8 mouse cellular contexts compared by ENCODE assay signal in the genomic region with DNA sequence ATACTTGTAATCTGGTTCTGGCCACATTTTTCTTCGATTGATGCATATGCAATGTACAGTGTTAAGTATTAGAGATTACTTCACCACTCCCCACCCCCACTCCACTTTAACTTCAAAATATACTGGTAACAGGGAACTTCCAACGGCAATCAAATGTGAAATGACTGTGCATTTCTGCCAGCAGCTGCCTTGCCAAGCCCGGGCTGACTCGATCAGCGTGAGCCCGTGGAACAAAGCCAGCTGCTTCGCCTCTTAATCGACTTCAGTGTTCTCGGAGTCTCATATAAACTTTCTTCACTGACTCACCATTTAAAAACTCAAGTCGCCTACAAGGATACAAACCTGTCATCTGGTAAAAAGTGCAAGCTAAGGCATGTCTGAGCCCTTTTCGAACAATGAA.
A peak's percentile ranks its signal among the peaks of the same experiment; 100 is the strongest.
DNase-seq lines count a peak whose midpoint lies in the region; ATAC-seq and TF ChIP-seq lines count a peak whose summit lies in the region.

No protein-coding gene starts in this region.

- TF ChIP-seq EP300 in lung, postnatal 0 days (IDR thresholded peaks at IDR 0.05), result no peak

- no peaks in the 10 kb centered on the region for H3K27me3 ChIP-seq in kidney, embryonic 15.5 days
- H3K27me3 ChIP-seq in lung, postnatal 0 days (replicated peaks; ENCODE audit: insufficient read depth, low read length), result no peaks in the 10 kb centered on the region

- no peaks in the 10 kb centered on the region for H3K36me3 ChIP-seq in kidney, embryonic 15.5 days
- no peaks in the 10 kb centered on the region for H3K36me3 ChIP-seq in lung, postnatal 0 days (ENCODE audit: insufficient read depth, low read length)

- H3K4me2 ChIP-seq in kidney, embryonic 15.5 days, result no peak overlapping the region
- peak overlapping the region; percentile 12; the same call in 1 of the 2 replicates for H3K4me2 ChIP-seq in lung, postnatal 0 days (replicated peaks; ENCODE audit: low read depth, low read length)

- H3K9me3 ChIP-seq in kidney, embryonic 15.5 days (replicated peaks), result no peaks in the 10 kb centered on the region
- H3K9me3 ChIP-seq in lung, postnatal 0 days (ENCODE audit: low read length), result no peaks in the 10 kb centered on the region

- DNase-seq in kidney, postnatal 10 days, result peak; percentile 48
- peak; percentile 72 for DNase-seq in brain, adult 2 months (ENCODE audit: low read depth, low spot score)
- peak; percentile 41 to 47 for DNase-seq in frontal cortex, postnatal 36 days (ENCODE audit: low spot score in 2 of 2)
- DNase-seq in kidney, postnatal 25 days, result peak; percentile 5 to 39
- DNase-seq in lung, postnatal 0 days (ENCODE audit: low spot score), result peak; percentile 64
- peak; percentile 55 to 59 for DNase-seq in right cerebral cortex, adult 2 months (ENCODE audit: low spot score in 2 of 2)

- ATAC-seq in kidney, embryonic 15.5 days (replicated peaks; ENCODE audit: low FRiP score), result no peak
- ATAC-seq in lung, postnatal 0 days, result peak; percentile 25; the same call in 1 of the 2 replicates
- ATAC-seq in monocyte, adult 5-6 weeks (replicated peaks; ENCODE audit: insufficient number of reproducible peaks, low FRiP score, low TSS enrichment, poor library complexity, severe bottlenecking), result no peak

- 57% methylated on average over 11 of the region's 11 CpGs for WGBS in kidney, embryonic 15.5 days
- 34% methylated on average over 11 of the region's 11 CpGs for WGBS in lung, postnatal 0 days

- H3K27ac ChIP-seq in kidney, embryonic 15.5 days, result no peak overlapping the region
- no peak overlapping the region for H3K27ac ChIP-seq in lung, postnatal 0 days (ENCODE audit: low read length)

- TF ChIP-seq CTCF in lung, postnatal 0 days (IDR thresholded peaks at IDR 0.05), result no peak

- H3K4me3 ChIP-seq in kidney, embryonic 15.5 days (replicated peaks), result no peak overlapping the region
- no peak overlapping the region for H3K4me3 ChIP-seq in lung, postnatal 0 days (ENCODE audit: low read depth, low read length)

- no peak overlapping the region for H3K9ac ChIP-seq in kidney, embryonic 15.5 days
- H3K9ac ChIP-seq in lung, postnatal 0 days (replicated peaks; ENCODE audit: low read depth), result no peak overlapping the region

- H3K4me1 ChIP-seq in kidney, embryonic 15.5 days, result no peaks in the 10 kb centered on the region
- no peaks in the 10 kb centered on the region for H3K4me1 ChIP-seq in lung, postnatal 0 days (ENCODE audit: insufficient read depth, low read depth, low read length)

Comparison
In these comparisons a context has a peak if more than half of its experiments do, and no peak if none do; other contexts are left out.
1. DNase-seq: peak in every context shown above with its lines; median percentile 72 in brain, adult 2 months; 64 in lung, postnatal 0 days; 57 in right cerebral cortex, adult 2 months; 48 in kidney, postnatal 10 days; 44 in frontal cortex, postnatal 36 days; 22 in kidney, postnatal 25 days.